Mouse (Mus musculus) gastrocnemius, adult 8-10 months (tissue): Measurements from ENCODE around the gene Btbd35f17. TPM values are rescaled to one million over a fixed set of nuclear protein-coding genes. Genes with fewer than 3 reads are reported as not detected.
"Not testable (repeated sequence)": the region's sequence is repeated elsewhere in the genome, so short reads cannot be mapped to it uniquely, and the experiment has no call there.

ENCODE experiments used
- DNase-seq, 2 experiments: peaks; one replicate each; pipeline ENCODE4 v3.0.0; 2022; ENCODE audit warnings: low spot score in 2 of 2
- total RNA-seq, 4 experiments: library from RNA; stranded (reverse); gene quantifications; 2 replicates each; pipeline ENCODE4 v1.2.4; 2022

The Btbd35f17 gene
- not detected for total RNA-seq

- DNase-seq, result not testable (repeated sequence)
Measured at GRCm38 (mm10) chrX:4370336-4370735, at the start of gene Btbd35f17. Gene Btbd35f17, plus strand, starts transcription at chrX:4370636.

Other genes with a start within 250 kb of the Btbd35f17 start
- not detected for gene Btbd35f28, start 174.1 kb upstream of the Btbd35f17 start, total RNA-seq
- not detected for gene Btbd35f20, start 79.4 kb upstream of the Btbd35f17 start, total RNA-seq